Comparison of ENCODE assay signal across 15 mouse cellular contexts in the genomic region with DNA sequence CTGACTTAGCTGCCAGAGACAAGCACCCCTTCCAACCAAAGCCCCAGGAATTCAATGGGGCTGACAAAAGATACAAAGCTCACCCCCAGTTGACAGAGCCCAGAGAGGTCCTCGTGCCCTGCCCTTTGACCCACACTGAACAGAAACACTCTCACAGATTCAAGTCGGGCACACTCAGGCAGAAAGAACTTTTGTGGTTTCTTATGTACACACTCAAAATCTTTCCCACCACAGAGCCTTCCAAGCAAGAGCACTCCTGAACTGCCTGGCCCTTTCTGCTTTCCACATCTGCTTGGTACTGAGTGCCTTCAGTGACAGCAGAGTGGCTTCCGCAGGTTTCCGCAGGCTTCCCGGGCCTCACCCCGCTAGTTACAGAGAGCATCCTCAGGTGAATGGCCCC.
"Had no signal": no experiment of that assay in that cellular context is flagged by ENCODE, and none has a peak within 500 bp of the region (broad histone marks: within the 10 kb centered on the region; RNA-seq: fewer than 3 reads in every experiment).

No protein-coding gene starts in this region.

- H3K4me3 ChIP-seq: liver, embryonic 12.5 days; midbrain, embryonic 13.5 days; midbrain, embryonic 15.5 days; neural tube, embryonic 12.5 days; stomach, embryonic 15.5 days had no signal

- H3K27me3 ChIP-seq: liver, embryonic 12.5 days; megakaryocyte, embryonic 14.5 days; midbrain, embryonic 13.5 days; midbrain, embryonic 15.5 days; neural tube, embryonic 12.5 days; stomach, embryonic 15.5 days had no signal

- H3K27ac ChIP-seq: liver, embryonic 12.5 days; liver, embryonic 14.5 days; macrophage; midbrain, embryonic 13.5 days; midbrain, embryonic 15.5 days; neural tube, embryonic 12.5 days; stomach, embryonic 15.5 days; stomach, postnatal 0 days had no signal

- DNase-seq: lung, embryonic 14.5 days; right cerebral cortex, postnatal 14 days; thymus, adult 2 months; thymus, postnatal 25 days; thymus, postnatal 4 days had no signal

- H3K9ac ChIP-seq: liver, embryonic 12.5 days; liver, embryonic 14.5 days; lung, embryonic 14.5 days; midbrain, embryonic 13.5 days; midbrain, embryonic 15.5 days; neural tube, embryonic 12.5 days; stomach, embryonic 15.5 days had no signal

- ATAC-seq: liver, embryonic 12.5 days; midbrain, embryonic 13.5 days; midbrain, embryonic 15.5 days had no signal

- H3K9me3 ChIP-seq: liver, embryonic 12.5 days; megakaryocyte, embryonic 14.5 days; midbrain, embryonic 13.5 days; midbrain, embryonic 15.5 days; neural tube, embryonic 12.5 days; stomach, embryonic 15.5 days had no signal

- H3K4me2 ChIP-seq: liver, embryonic 12.5 days; lung, embryonic 14.5 days; midbrain, embryonic 11.5 days; midbrain, embryonic 13.5 days; midbrain, embryonic 15.5 days; neural tube, embryonic 12.5 days; stomach, embryonic 15.5 days had no signal

- H3K4me1 ChIP-seq: liver, embryonic 12.5 days; midbrain, embryonic 13.5 days; midbrain, embryonic 15.5 days; neural tube, embryonic 12.5 days; stomach, embryonic 15.5 days had no signal
